ENCODE assay signal across 8 mouse cellular contexts in genomic region chr17:56078880-56079795, GRCm38 (mm10). TPM values are rescaled to one million over a fixed set of nuclear protein-coding genes. Genes with fewer than 3 reads are reported as not detected.
DNase-seq lines count a peak whose midpoint lies in the region; ATAC-seq and TF ChIP-seq lines count a peak whose summit lies in the region.

Gene Hdgfl2, plus strand, starts transcription at chr17:56079634.

- 0 out of 2 replicates have a peak, but pooled peaks have one; percentile 9 for TF ChIP-seq CTCF in heart, adult 2 months (IDR thresholded peaks at IDR 0.05)

- no peaks in the 10 kb centered on the region for H3K27me3 ChIP-seq in embryonic facial prominence, embryonic 14.5 days (replicated peaks; ENCODE audit: control insufficient read depth, insufficient read depth, low read length)
- no peaks in the 10 kb centered on the region for H3K27me3 ChIP-seq in heart, adult 2 months (ENCODE audit: control insufficient read depth, insufficient read depth, low read length)
- H3K27me3 ChIP-seq in limb, embryonic 13.5 days = no peaks in the 10 kb centered on the region
- H3K27me3 ChIP-seq in midbrain, embryonic 16.5 days (ENCODE audit: control insufficient read depth, insufficient read depth, low read depth, low read length) = no peaks in the 10 kb centered on the region

- no peak; the same call in none of the 2 replicates for TF ChIP-seq EP300 in heart, adult 2 months (IDR thresholded peaks at IDR 0.05; ENCODE audit: insufficient read depth, low read depth, low read length)

- H3K4me3 ChIP-seq in embryonic facial prominence, embryonic 14.5 days (ENCODE audit: low read depth, low read length) = peak within 1 kb of the TSS; percentile 92
- H3K4me3 ChIP-seq in heart, adult 2 months = peak within 1 kb of the TSS; percentile 71
- peak within 1 kb of the TSS; percentile 90 for H3K4me3 ChIP-seq in limb, embryonic 13.5 days
- H3K4me3 ChIP-seq in midbrain, embryonic 16.5 days (ENCODE audit: low read depth, low read length) = peak within 1 kb of the TSS; percentile 78

- peak within 1 kb of the TSS; percentile 88 for H3K9ac ChIP-seq in embryonic facial prominence, embryonic 14.5 days (ENCODE audit: low read depth, low read length)
- peak within 1 kb of the TSS; percentile 93 for H3K9ac ChIP-seq in heart, adult 2 months (ENCODE audit: low read depth, low read length)
- peak within 1 kb of the TSS; percentile 84 for H3K9ac ChIP-seq in limb, embryonic 13.5 days
- peak within 1 kb of the TSS; percentile 79 for H3K9ac ChIP-seq in midbrain, embryonic 16.5 days (ENCODE audit: low read depth, low read length)

- TF ChIP-seq POLR2A in heart, adult 2 months (IDR thresholded peaks at IDR 0.05; ENCODE audit: insufficient read depth, low read depth, low read length) = peak; percentile 91

- H3K79me2 ChIP-seq in heart, adult 2 months (replicated peaks; ENCODE audit: control insufficient read depth, insufficient read depth, low read length) = 0 out of 2 replicates have a peak, but pooled peaks cover 3% of the 10 kb centered on the region

- no peaks in the 10 kb centered on the region for H3K9me3 ChIP-seq in embryonic facial prominence, embryonic 14.5 days (ENCODE audit: control insufficient read depth, low read length)
- no peaks in the 10 kb centered on the region for H3K9me3 ChIP-seq in limb, embryonic 13.5 days
- H3K9me3 ChIP-seq in midbrain, embryonic 16.5 days (replicated peaks; ENCODE audit: control insufficient read depth, low read length, poor library complexity, severe bottlenecking) = no peaks in the 10 kb centered on the region

- ATAC-seq in embryonic facial prominence, embryonic 14.5 days (ENCODE audit: low read depth) = peak; percentile 93
- ATAC-seq in limb, embryonic 13.5 days (ENCODE audit: low FRiP score, low read depth) = peak; percentile 94
- peak; percentile 94 for ATAC-seq in midbrain, embryonic 16.5 days

- peaks cover 19% of the 10 kb centered on the region for H3K36me3 ChIP-seq in embryonic facial prominence, embryonic 14.5 days (ENCODE audit: control insufficient read depth, insufficient read depth, low read length)
- H3K36me3 ChIP-seq in heart, adult 2 months (ENCODE audit: control insufficient read depth, insufficient read depth, low read length) = no peaks in the 10 kb centered on the region
- peaks cover 19% of the 10 kb centered on the region for H3K36me3 ChIP-seq in limb, embryonic 13.5 days
- H3K36me3 ChIP-seq in midbrain, embryonic 16.5 days (ENCODE audit: control insufficient read depth, insufficient read depth, low read length) = no peaks in the 10 kb centered on the region

- peaks cover 19% of the 10 kb centered on the region for H3K4me1 ChIP-seq in embryonic facial prominence, embryonic 14.5 days (ENCODE audit: control insufficient read depth, insufficient read depth, low read length)
- peaks cover 13% of the 10 kb centered on the region for H3K4me1 ChIP-seq in heart, adult 2 months (ENCODE audit: control insufficient read depth, insufficient read depth, low read length)
- H3K4me1 ChIP-seq in limb, embryonic 13.5 days = peaks cover 36% of the 10 kb centered on the region
- H3K4me1 ChIP-seq in midbrain, embryonic 16.5 days (ENCODE audit: control insufficient read depth, insufficient read depth, low read length) = peaks cover 33% of the 10 kb centered on the region

- H3K27ac ChIP-seq in embryonic facial prominence, embryonic 14.5 days (replicated peaks; ENCODE audit: low read depth, low read length) = peak within 1 kb of the TSS; percentile 69
- H3K27ac ChIP-seq in heart, adult 2 months = peak within 1 kb of the TSS; percentile 84
- peak within 1 kb of the TSS; percentile 73; the same call in 1 of the 2 replicates for H3K27ac ChIP-seq in limb, embryonic 13.5 days
- H3K27ac ChIP-seq in midbrain, embryonic 16.5 days (ENCODE audit: low read length) = peak within 1 kb of the TSS; percentile 51

- H3K4me2 ChIP-seq in embryonic facial prominence, embryonic 14.5 days (ENCODE audit: low read depth, low read length) = peak within 1 kb of the TSS; percentile 97
- H3K4me2 ChIP-seq in limb, embryonic 13.5 days (replicated peaks) = peak within 1 kb of the TSS; percentile 100
- H3K4me2 ChIP-seq in midbrain, embryonic 16.5 days (ENCODE audit: low read length) = peak within 1 kb of the TSS; percentile 76

- WGBS in embryonic facial prominence, embryonic 14.5 days = under 1% methylated on average over 52 of the region's 61 CpGs
- under 1% methylated on average over 61 of the region's 61 CpGs for WGBS in heart, adult 2 months
- under 1% methylated on average over 61 of the region's 61 CpGs for WGBS in limb, embryonic 13.5 days
- under 1% methylated on average over 59 of the region's 61 CpGs for WGBS in midbrain, embryonic 16.5 days

- intact Hi-C loops in heart, adult 2 months (cut with DNase I) = loop anchor here (2.0 kb wide), 1 partner anchor 54 kb away; no protein-coding TSS in a partner anchor

- DNase-seq in 3T3-L1 (ENCODE audit: low read depth, low spot score) = peak; percentile 100
- DNase-seq in adrenal gland, postnatal 4 days (ENCODE audit: low spot score in 2 of 2) = peak; percentile 96 to 98
- peak; percentile 100 for DNase-seq in embryonic facial prominence, embryonic 14.5 days (ENCODE audit: low spot score)
- DNase-seq in heart, adult 2 months = peak; percentile 99 to 100
- peak; percentile 100 for DNase-seq in kidney, adult 8-10 months
- DNase-seq in spleen, postnatal 10 days (ENCODE audit: low spot score in 2 of 2) = peak; percentile 99 to 100

RNA-seq across cellular contexts. Expression of gene Hdgfl2, which starts in this region (rescaled TPM):
- 10 to 100 TPM; 73.1 to 85.1 TPM for total RNA-seq in adrenal gland, postnatal 4 days (2021)
- 75.6 and 84.3 TPM in 2 replicates for polyA plus RNA-seq in embryonic facial prominence, embryonic 14.5 days (2014; fragmentation: Nextera tagmentation; extraction: Ambion mirVana)
- total RNA-seq in heart, adult 2 months (2021) = 10 to 100 TPM; 32.5 to 35.0 TPM
- polyA plus RNA-seq in heart, adult 2 months (2012; rRNA removed) = 30.2 and 31.5 TPM in 2 replicates
- polyA plus RNA-seq in limb, embryonic 13.5 days (2015; fragmentation: Nextera tagmentation; extraction: Ambion mirVana) = 152 and 156 TPM in 2 replicates
- polyA plus RNA-seq in midbrain, embryonic 16.5 days (2015; fragmentation: Nextera tagmentation; extraction: Ambion mirVana) = 140 and 148 TPM in 2 replicates

Comparison
In these comparisons a context has a peak if more than half of its experiments do, and no peak if none do; other contexts are left out.
1. Peak in every context shown above with its lines: DNase-seq, ATAC-seq, H3K4me3 ChIP-seq and H3K27ac ChIP-seq.